Mouse (Mus musculus) fibroblast of lung, adult 2 months (primary cell): Measurements from ENCODE around the gene Mrpl33.

ENCODE experiments used
- DNase-seq: peaks from one replicate; pipeline ENCODE4 v3.0.0-alpha.2; 2011; ENCODE audit warnings: low read depth

Mrpl33 gene

DNA sequence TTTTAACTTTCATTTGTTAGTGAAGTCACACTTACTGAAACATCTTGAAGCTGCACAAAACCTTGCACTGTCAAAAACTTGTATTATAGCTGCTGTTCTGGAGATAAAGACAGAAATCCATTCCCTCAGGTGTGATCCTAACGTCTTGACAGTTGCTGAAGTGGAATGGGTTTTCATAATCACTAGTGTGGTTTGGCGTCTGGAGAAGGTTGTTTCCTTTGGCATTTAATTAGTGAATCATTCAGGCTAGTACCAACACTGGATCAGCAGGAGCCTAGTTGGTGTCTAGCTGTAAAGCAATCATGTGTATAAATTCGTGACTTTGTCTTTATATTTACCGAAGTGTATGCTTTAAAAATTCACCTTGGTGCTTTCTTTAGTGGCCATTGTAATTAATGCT is 102.2 kb downstream of the Mrpl33 start:
- no peak for DNase-seq

DNA sequence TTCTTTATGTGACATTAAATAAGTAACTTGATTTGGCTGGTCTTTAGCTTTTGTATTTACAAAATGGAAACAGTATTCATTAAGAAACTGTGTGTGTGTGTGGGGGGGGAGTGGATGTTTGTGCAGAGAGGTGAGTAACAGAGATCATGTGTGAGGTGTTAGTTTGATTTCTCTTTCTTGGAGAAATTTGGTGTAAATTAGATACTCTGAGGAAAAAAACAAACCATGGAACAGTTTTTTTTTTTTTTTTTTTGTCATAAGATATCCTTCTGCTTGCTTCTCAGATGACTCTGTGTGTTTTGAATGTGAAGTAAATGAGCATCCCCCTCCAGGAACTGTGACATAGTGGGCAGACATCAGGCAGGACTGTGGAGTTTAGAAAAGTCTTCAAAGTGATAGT is 102.7 kb downstream of the Mrpl33 start:
- DNase-seq, result no peak

DNA sequence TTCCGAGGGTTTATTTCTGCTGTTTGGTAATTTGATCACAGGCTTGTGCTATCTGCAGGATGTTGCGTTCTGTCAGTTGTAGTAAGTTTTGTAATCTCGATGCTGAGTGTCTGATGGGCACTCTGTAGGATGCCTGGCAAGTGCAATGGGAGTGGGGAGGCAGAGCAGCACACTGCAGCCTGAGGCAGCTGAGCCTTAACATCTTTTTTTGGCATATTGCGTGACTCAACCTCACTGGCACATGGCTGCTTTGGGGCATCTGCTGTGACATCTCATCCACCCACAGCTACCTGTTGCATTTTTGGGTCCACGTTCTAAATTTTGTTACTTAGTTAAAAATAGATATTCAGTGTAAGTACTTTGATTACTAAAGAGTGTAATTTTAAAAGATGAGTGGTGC is 108.2 kb downstream of the Mrpl33 start:
- no peak for DNase-seq

DNA sequence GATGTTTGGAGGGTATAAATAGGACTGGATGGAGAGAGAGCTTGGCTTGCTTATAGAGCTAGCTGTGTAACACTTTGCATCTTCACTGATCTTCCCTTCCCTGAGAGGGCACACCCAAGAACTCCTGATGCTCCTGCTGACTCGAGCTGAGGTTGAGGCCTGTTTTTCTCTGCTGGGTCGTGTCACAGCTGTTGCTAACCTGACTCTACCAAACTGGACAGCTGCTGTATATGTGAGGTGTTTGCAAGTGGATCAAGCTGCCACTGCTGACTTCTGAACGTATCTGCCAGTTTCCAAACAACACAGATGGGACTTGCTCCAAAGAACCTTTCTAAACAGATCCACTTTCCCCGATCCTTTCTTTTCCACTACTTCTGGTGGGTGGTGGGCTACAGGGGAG is 110.1 kb downstream of the Mrpl33 start:
- no peak for DNase-seq

DNA sequence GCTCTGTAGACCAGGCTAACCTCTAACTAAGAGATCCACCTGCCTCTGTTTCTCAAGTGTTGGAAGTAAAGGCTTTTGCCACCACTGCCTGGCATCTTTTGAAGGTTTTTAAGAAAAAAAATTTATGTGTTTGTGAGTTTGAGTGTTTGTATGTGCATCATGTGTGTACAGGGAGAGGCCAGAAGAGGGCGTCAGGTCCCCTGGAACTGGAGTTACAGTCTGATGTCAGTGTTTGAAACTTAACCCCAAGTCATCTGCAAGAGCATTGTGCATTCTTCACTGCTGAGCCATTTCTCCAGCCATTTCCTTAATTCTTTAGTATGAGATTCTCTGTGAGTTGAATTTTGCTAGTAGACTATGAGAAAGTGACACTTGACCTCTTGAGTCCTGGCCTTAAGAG is 112.7 kb downstream of the Mrpl33 start:
- no peak for DNase-seq

DNA sequence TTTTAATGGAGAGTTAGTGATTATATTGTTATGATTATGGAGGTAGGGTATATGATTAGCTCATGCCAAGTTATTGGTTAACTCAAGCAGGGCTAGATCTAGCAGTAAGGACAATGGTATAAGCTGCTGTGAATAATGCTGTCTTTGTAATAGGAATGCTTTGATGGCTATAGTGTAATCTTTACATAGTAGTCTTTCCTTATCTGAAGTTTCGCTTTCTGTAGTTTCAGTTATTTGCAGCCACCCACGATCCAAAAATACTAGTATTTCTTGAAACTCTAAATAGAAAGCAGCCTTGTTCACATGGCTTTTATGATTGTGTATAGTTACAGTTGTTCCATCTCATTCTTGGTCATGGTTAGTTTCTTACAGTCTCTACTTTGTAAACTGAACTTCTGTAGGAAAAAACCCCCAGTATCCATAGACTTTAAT is 116.6 kb downstream of the Mrpl33 start:
- no peak for DNase-seq

DNA sequence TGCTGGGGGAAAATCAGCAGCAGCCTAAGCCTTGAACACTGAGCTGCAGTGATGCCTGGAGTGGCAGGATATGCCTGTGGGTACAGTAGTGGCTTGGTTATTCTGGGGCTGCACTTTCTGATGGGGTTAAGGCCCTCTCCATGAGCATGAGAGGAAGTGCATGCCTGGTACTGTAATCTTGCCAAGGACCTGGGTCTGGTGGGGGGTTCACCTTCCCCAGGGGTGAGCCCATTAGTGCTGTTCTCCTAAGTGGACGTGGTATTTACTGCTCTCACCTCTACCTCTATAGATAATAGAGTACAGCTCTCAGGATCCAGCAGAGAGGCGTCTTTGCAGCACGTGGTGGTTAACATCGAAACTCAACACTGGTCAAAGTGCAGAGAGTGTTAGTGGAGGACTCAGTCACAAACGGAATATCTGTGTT is 117.1 kb downstream of the Mrpl33 start:
- no peak for DNase-seq
